Mouse (Mus musculus) intestine, embryonic 14.5 days (tissue): ENCODE measurements around the gene Gpr1. TPM values are rescaled to one million over a fixed set of nuclear protein-coding genes. Genes with fewer than 3 reads are reported as not detected.

ENCODE experiments used
- ATAC-seq: fragments of 200-750 bp; cut with Nextera tagmentation; replicated peaks from 2 replicates; pipeline ENCODE4 v1.8.0; 2017; ENCODE audit warnings: low read depth, moderate number of reproducible peaks, moderate TSS enrichment, moderate library complexity; ENCODE audit not compliant: low FRiP score, low TSS enrichment
- DNase-seq: peaks from one replicate; pipeline ENCODE4 v3.0.0-alpha.2; 2018; ENCODE audit warnings: low spot score
- H3K27ac ChIP-seq: fragments of 300-500 bp; sonication (generic); 2 replicates; pipeline ENCODE4 v1.5.1; 2014; ENCODE audit warnings: low read depth, mild to moderate bottlenecking, control low read depth
- H3K27me3 ChIP-seq: fragments of 300-500 bp; sonication (generic); replicated peaks from 2 replicates; pipeline ENCODE4 v1.6.1; 2014; ENCODE audit warnings: low read length, control low read depth; ENCODE audit not compliant: control insufficient read depth, insufficient read depth
- H3K36me3 ChIP-seq: fragments of 300-500 bp; sonication (generic); 2 replicates; pipeline ENCODE4 v1.6.1; 2014; ENCODE audit warnings: low read length, control low read depth; ENCODE audit not compliant: control insufficient read depth, insufficient read depth
- H3K4me1 ChIP-seq: fragments of 300-500 bp; sonication (generic); replicated peaks from 2 replicates; pipeline ENCODE4 v1.6.1; 2014; ENCODE audit warnings: low read length, control low read depth, mixed read lengths; ENCODE audit not compliant: control insufficient read depth, insufficient read depth
- H3K4me2 ChIP-seq: fragments of 300-500 bp; sonication (generic); 2 replicates; pipeline ENCODE4 v1.6.1; 2014; ENCODE audit warnings: low read length
- H3K4me3 ChIP-seq: fragments of 300-500 bp; sonication (generic); 2 replicates; pipeline ENCODE4 v1.5.1; 2014; ENCODE audit warnings: low read depth, low read length, control low read depth, mixed read lengths
- H3K9ac ChIP-seq: fragments of 300-500 bp; sonication (generic); 2 replicates; pipeline ENCODE4 v1.6.1; 2014; ENCODE audit warnings: mild to moderate bottlenecking, low read length
- H3K9me3 ChIP-seq: fragments of 300-500 bp; sonication (generic); 2 replicates; pipeline ENCODE4 v1.6.1; 2016; ENCODE audit warnings: low read length, control low read depth; ENCODE audit not compliant: control insufficient read depth
- WGBS: fragments of 180-500 bp; shearing (Covaris S2); extraction: QIAGEN DNeasy Blood & Tissue Kit; methylation state at CpG from one replicate; pipeline ENCODE4 v1.1.7; 2014; 5-methylcytosine and 5-hydroxymethylcytosine counted together
- polyA plus RNA-seq: library from polyadenylated mRNA; unstranded; fragments of >200 nt; fragmentation: Nextera tagmentation; extraction: Ambion mirVana; gene quantifications from 2 replicates; pipeline ENCODE4 v1.2.1, GENCODE M21; 2014

Gene Gpr1
- polyA plus RNA-seq, 1 experiment from 2014 or later, result not detected

- Histone ChIP-seq H3K4me3 (no peak overlapping the region), H3K9ac (no peak overlapping the region), H3K27ac (no peak overlapping the region), H3K9me3 (no peaks in the 10 kb centered on the region), H3K4me1 (no peaks in the 10 kb centered on the region), H3K36me3 (no peaks in the 10 kb centered on the region), H3K27me3 (peaks cover 94% of the 10 kb centered on the region), H3K4me2 (no peak overlapping the region)
- DNase-seq (no peak), ATAC-seq (no peak)
- 35% methylated on average over 5 of the region's 5 CpGs for WGBS
These were observed 38.9 kb upstream of the Gpr1 start for GRCm38 (mm10) chr1:63253291-63253690.

- DNase-seq (no peak), ATAC-seq (no peak)
- H3K27ac ChIP-seq, result no peak overlapping the region
- H3K27me3 ChIP-seq, result peaks cover 94% of the 10 kb centered on the region
- H3K9me3 ChIP-seq, result no peaks in the 10 kb centered on the region
- no peaks in the 10 kb centered on the region for H3K36me3 ChIP-seq
- WGBS, result 34% methylated on average over 24 of the region's 24 CpGs
- no peak overlapping the region for H3K9ac ChIP-seq
- no peak overlapping the region for H3K4me3 ChIP-seq
- H3K4me1 ChIP-seq, result no peaks in the 10 kb centered on the region
- no peak overlapping the region for H3K4me2 ChIP-seq
These were observed 38.2 kb upstream of the Gpr1 start for GRCm38 (mm10) chr1:63252351-63253209.

GRCm38 (mm10) chr1:63249261-63249660 is 34.9 kb upstream of the Gpr1 start:
- no peak for DNase-seq
- WGBS, result 44% methylated on average over 4 of the region's 4 CpGs
- no peak overlapping the region for H3K9ac ChIP-seq
- H3K4me1 ChIP-seq, result no peaks in the 10 kb centered on the region
- H3K9me3 ChIP-seq, result no peaks in the 10 kb centered on the region
- H3K4me3 ChIP-seq, result no peak overlapping the region
- peaks cover 90% of the 10 kb centered on the region for H3K27me3 ChIP-seq
- H3K4me2 ChIP-seq, result no peak overlapping the region
- H3K36me3 ChIP-seq, result no peaks in the 10 kb centered on the region
- ATAC-seq, result no peak
- no peak overlapping the region for H3K27ac ChIP-seq

- 3% methylated on average over 44 of the region's 44 CpGs for WGBS
- H3K4me1 ChIP-seq, result no peaks in the 10 kb centered on the region
- no peaks in the 10 kb centered on the region for H3K9me3 ChIP-seq
- peak overlapping the region; percentile 60 for H3K4me2 ChIP-seq
- H3K4me3 ChIP-seq, result peak overlapping the region; percentile 29
- DNase-seq (peak; percentile 81), ATAC-seq (no peak)
- H3K27ac ChIP-seq, result no peak overlapping the region
- no peaks in the 10 kb centered on the region for H3K36me3 ChIP-seq
- peak overlapping the region; percentile 41 for H3K9ac ChIP-seq
- H3K27me3 ChIP-seq, result peaks cover 85% of the 10 kb centered on the region
These were observed 34.1 kb upstream of the Gpr1 start for GRCm38 (mm10) chr1:63248360-63248851.

GRCm38 (mm10) chr1:63247831-63248359 is 33.6 kb upstream of the Gpr1 start:
- peak overlapping the region; percentile 60 for H3K4me2 ChIP-seq
- peak; percentile 81 for DNase-seq
- no peaks in the 10 kb centered on the region for H3K4me1 ChIP-seq
- under 1% methylated on average over 18 of the region's 18 CpGs for WGBS
- peaks cover 79% of the 10 kb centered on the region for H3K27me3 ChIP-seq
- no peaks in the 10 kb centered on the region for H3K9me3 ChIP-seq
- peak overlapping the region; percentile 41 for H3K9ac ChIP-seq
- H3K36me3 ChIP-seq, result no peaks in the 10 kb centered on the region
- H3K27ac ChIP-seq, result no peak overlapping the region
- ATAC-seq, result no peak
- H3K4me3 ChIP-seq, result peak overlapping the region; percentile 29

- 3% methylated on average over 16 of the region's 16 CpGs for WGBS
- Histone ChIP-seq H3K27ac (no peak overlapping the region), H3K36me3 (no peaks in the 10 kb centered on the region), H3K4me1 (no peaks in the 10 kb centered on the region), H3K9ac (no peak overlapping the region), H3K4me3 (no peak overlapping the region; the same call in 1 of the 2 replicates), H3K4me2 (peak overlapping the region; percentile 60), H3K9me3 (no peaks in the 10 kb centered on the region), H3K27me3 (peaks cover 72% of the 10 kb centered on the region)
- DNase-seq, result peak; percentile 69
- ATAC-seq, result peak; percentile 68; the same call in 1 of the 2 replicates
These were observed 32.6 kb upstream of the Gpr1 start for GRCm38 (mm10) chr1:63246862-63247521.

GRCm38 (mm10) chr1:63243854-63244253 is 29.5 kb upstream of the Gpr1 start:
- no peak for DNase-seq
- no peak overlapping the region for H3K27ac ChIP-seq
- peaks cover 41% of the 10 kb centered on the region for H3K27me3 ChIP-seq
- 54% methylated on average over 4 of the region's 4 CpGs for WGBS
- no peak overlapping the region for H3K4me2 ChIP-seq
- H3K9ac ChIP-seq, result no peak overlapping the region
- no peaks in the 10 kb centered on the region for H3K4me1 ChIP-seq
- ATAC-seq, result no peak
- no peak overlapping the region for H3K4me3 ChIP-seq
- no peaks in the 10 kb centered on the region for H3K36me3 ChIP-seq
- H3K9me3 ChIP-seq, result no peaks in the 10 kb centered on the region

- 81% methylated on average over 8 of the region's 8 CpGs for WGBS
- Histone ChIP-seq H3K4me1 (no peaks in the 10 kb centered on the region; the same call in 1 of the 2 replicates), H3K9me3 (no peaks in the 10 kb centered on the region), H3K36me3 (no peaks in the 10 kb centered on the region), H3K27ac (no peak overlapping the region), H3K4me3 (no peak overlapping the region), H3K4me2 (no peak overlapping the region), H3K9ac (no peak overlapping the region), H3K27me3 (peaks cover under 1% of the 10 kb centered on the region; the same call in 1 of the 2 replicates)
- DNase-seq (no peak), ATAC-seq (no peak)
These were observed 25.4 kb upstream of the Gpr1 start for GRCm38 (mm10) chr1:63239751-63240150.
